Mouse (Mus musculus): ENCODE measurements at regions not wholly inside any gene's neighbourhood (a gene's known extent, or its start where the extent isn't known, plus 50 kb on each side); places are given as distances from the start of the nearest gene placed in this dataset.

DNA sequence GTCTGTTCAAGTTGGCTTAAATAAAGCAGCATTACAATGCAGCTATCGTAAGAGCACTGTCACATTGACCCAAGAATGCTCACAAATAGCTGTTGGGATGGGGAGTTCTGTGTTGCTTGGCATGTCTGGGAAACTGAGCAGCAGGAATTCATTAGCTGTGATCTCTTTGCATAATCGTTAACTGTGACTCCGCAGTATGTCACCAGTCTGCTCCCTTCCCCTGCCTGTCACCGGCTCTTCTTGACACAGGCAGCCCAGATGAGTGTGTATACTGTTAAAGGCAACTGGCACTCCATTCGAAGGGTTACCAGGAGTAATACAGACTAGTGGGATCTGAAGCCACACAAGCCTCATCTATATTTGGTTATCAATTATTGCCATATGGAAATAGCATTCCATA lies 67.3 kb upstream of the Osbpl8 start:
- H3K9me3 ChIP-seq (replicated peaks; ENCODE audit: control insufficient read depth, insufficient read depth, low read length, poor library complexity, severe bottlenecking): no peaks in the 10 kb centered on the region
- H3K9ac ChIP-seq (ENCODE audit: low read depth, poor library complexity, severe bottlenecking): no peak overlapping the region
- H3K27ac ChIP-seq (ENCODE audit: insufficient read depth, low read length): no peak overlapping the region
- no peaks in the 10 kb centered on the region for H3K27me3 ChIP-seq (ENCODE audit: control insufficient read depth, insufficient read depth, low read length, poor library complexity, severe bottlenecking)
- H3K36me3 ChIP-seq (ENCODE audit: control insufficient read depth, insufficient read depth, low read length, poor library complexity, severe bottlenecking): no peaks in the 10 kb centered on the region
- no peak overlapping the region for H3K4me3 ChIP-seq (ENCODE audit: low read depth, low read length)
- TF ChIP-seq POLR2A (IDR thresholded peaks at IDR 0.05; ENCODE audit: insufficient read depth, low read length): no peak
- TF ChIP-seq EP300 (IDR thresholded peaks at IDR 0.05; ENCODE audit: insufficient read depth, low read depth, low read length): no peak
- TF ChIP-seq CTCF (IDR thresholded peaks at IDR 0.05; ENCODE audit: low read depth, low read length): no peak
- no peaks in the 10 kb centered on the region for H3K4me1 ChIP-seq (ENCODE audit: control insufficient read depth, insufficient read depth, low read length)

DNA sequence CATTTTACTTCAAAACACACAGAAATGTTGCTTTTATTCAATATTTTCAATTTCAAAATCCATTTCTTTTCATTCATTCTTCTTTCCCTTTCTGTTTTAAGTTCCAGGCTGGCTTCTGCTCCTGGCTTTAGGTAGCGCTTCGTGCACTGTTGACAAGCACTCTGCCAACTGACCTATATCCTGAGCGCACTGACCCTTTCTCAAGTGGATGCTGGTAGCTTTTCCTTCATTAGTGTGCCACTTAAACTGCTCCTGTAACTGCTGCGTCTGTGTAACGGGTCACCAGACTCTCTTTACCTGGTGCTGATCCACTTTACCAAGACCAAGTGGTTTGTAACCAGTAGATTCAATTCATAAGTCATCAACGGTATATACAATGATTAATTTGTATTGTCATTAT lies 67.7 kb upstream of the Osbpl8 start:
- Histone ChIP-seq H3K9me3 (replicated peaks; ENCODE audit: control insufficient read depth, insufficient read depth, low read length, poor library complexity, severe bottlenecking) (no peaks in the 10 kb centered on the region), H3K4me3 (ENCODE audit: low read depth, low read length) (no peak overlapping the region), H3K9ac (ENCODE audit: low read depth, poor library complexity, severe bottlenecking) (no peak overlapping the region), H3K27me3 (ENCODE audit: control insufficient read depth, insufficient read depth, low read length, poor library complexity, severe bottlenecking) (no peaks in the 10 kb centered on the region), H3K36me3 (ENCODE audit: control insufficient read depth, insufficient read depth, low read length, poor library complexity, severe bottlenecking) (no peaks in the 10 kb centered on the region), H3K4me1 (ENCODE audit: control insufficient read depth, insufficient read depth, low read length) (no peaks in the 10 kb centered on the region), H3K27ac (ENCODE audit: insufficient read depth, low read length) (no peak overlapping the region)
- TF ChIP-seq POLR2A (IDR thresholded peaks at IDR 0.05; ENCODE audit: insufficient read depth, low read length) (no peak), CTCF (IDR thresholded peaks at IDR 0.05; ENCODE audit: low read depth, low read length) (no peak), EP300 (IDR thresholded peaks at IDR 0.05; ENCODE audit: insufficient read depth, low read depth, low read length) (no peak)

DNA sequence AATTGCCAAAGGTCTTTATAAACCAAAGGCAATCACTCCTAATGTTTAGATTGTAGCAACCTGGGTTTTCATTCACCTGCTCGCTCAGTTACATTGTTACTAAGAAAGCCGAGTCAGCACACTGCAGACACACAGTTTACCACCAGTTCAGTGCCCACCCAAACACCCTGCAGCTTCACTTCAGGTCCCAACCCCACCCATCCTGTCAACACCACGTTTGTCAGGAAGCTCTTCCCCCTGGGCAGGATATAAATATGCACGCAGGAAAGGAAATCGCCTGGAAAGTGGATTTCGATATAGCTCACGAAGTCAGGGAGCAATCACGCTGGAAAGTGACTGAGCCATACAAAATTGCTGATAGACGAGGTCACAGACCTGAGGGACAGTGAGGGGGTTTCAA lies 70.1 kb upstream of the Osbpl8 start:
- H3K4me3 ChIP-seq (ENCODE audit: low read depth, low read length): no peak overlapping the region
- H3K27ac ChIP-seq (ENCODE audit: insufficient read depth, low read length): no peak overlapping the region
- no peaks in the 10 kb centered on the region for H3K36me3 ChIP-seq (ENCODE audit: control insufficient read depth, insufficient read depth, low read length, poor library complexity, severe bottlenecking)
- H3K27me3 ChIP-seq (ENCODE audit: control insufficient read depth, insufficient read depth, low read length, poor library complexity, severe bottlenecking): no peaks in the 10 kb centered on the region
- no peaks in the 10 kb centered on the region for H3K9me3 ChIP-seq (replicated peaks; ENCODE audit: control insufficient read depth, insufficient read depth, low read length, poor library complexity, severe bottlenecking)
- no peaks in the 10 kb centered on the region for H3K4me1 ChIP-seq (ENCODE audit: control insufficient read depth, insufficient read depth, low read length)
- TF ChIP-seq CTCF (IDR thresholded peaks at IDR 0.05; ENCODE audit: low read depth, low read length) (no peak), EP300 (IDR thresholded peaks at IDR 0.05; ENCODE audit: insufficient read depth, low read depth, low read length) (no peak), POLR2A (IDR thresholded peaks at IDR 0.05; ENCODE audit: insufficient read depth, low read length) (no peak)
- no peak overlapping the region for H3K9ac ChIP-seq (ENCODE audit: low read depth, poor library complexity, severe bottlenecking)

DNA sequence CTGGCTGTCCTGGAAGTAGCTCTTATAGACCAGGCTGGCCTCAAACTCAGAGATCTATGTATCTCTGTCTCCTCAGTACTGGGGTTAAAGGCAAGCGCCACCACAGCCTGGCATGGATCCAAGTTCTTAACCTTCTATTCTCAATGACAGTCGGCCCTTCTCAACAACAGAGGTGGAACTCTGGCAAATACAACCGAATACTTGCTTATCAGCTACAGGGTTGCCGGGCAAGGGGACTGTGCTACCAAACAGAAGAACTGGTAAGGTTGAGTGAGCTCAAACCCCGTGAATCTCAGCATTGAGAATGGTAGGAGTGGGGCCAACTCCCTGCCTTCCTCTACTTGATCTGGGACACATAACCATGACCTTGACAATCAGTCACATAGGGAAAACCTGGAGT lies 75.2 kb upstream of the Osbpl8 start:
- H3K4me3 ChIP-seq (ENCODE audit: low read depth, low read length): no peak overlapping the region
- no peaks in the 10 kb centered on the region for H3K4me1 ChIP-seq (ENCODE audit: control insufficient read depth, insufficient read depth, low read length)
- no peak overlapping the region for H3K27ac ChIP-seq (ENCODE audit: insufficient read depth, low read length)
- H3K9ac ChIP-seq (ENCODE audit: low read depth, poor library complexity, severe bottlenecking): no peak overlapping the region
- no peaks in the 10 kb centered on the region for H3K36me3 ChIP-seq (ENCODE audit: control insufficient read depth, insufficient read depth, low read length, poor library complexity, severe bottlenecking)
- H3K27me3 ChIP-seq (ENCODE audit: control insufficient read depth, insufficient read depth, low read length, poor library complexity, severe bottlenecking): no peaks in the 10 kb centered on the region
- H3K9me3 ChIP-seq (replicated peaks; ENCODE audit: control insufficient read depth, insufficient read depth, low read length, poor library complexity, severe bottlenecking): no peaks in the 10 kb centered on the region
- no peak for TF ChIP-seq EP300 (IDR thresholded peaks at IDR 0.05; ENCODE audit: insufficient read depth, low read depth, low read length)
- TF ChIP-seq CTCF (IDR thresholded peaks at IDR 0.05; ENCODE audit: low read depth, low read length): no peak
- no peak for TF ChIP-seq POLR2A (IDR thresholded peaks at IDR 0.05; ENCODE audit: insufficient read depth, low read length)

DNA sequence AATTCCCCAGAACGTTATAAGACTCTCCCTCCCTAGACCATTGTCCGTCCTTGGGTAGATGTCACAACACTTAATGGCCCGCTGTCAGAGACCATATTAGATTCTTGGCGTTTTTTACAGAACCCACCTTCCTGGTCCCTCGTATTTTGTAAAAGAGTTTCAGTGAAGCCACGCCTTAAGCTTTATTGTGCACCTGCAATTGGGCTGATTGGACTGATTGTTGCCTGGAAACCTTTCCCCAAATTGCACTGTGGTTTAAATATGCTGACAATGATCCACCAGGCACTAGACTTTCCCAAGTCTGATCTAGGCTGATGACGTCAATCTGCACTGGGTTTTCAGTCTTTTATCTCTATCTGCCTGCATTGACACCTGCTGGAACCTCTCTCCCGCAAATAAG lies 75.6 kb upstream of the Zdhhc17 start:
- TF ChIP-seq POLR2A (IDR thresholded peaks at IDR 0.05; ENCODE audit: insufficient read depth, low read length) (no peak), EP300 (IDR thresholded peaks at IDR 0.05; ENCODE audit: insufficient read depth, low read depth, low read length) (no peak), CTCF (IDR thresholded peaks at IDR 0.05; ENCODE audit: low read depth, low read length) (no peak)
- H3K36me3 ChIP-seq (ENCODE audit: control insufficient read depth, insufficient read depth, low read length, poor library complexity, severe bottlenecking): no peaks in the 10 kb centered on the region
- no peaks in the 10 kb centered on the region for H3K27me3 ChIP-seq (ENCODE audit: control insufficient read depth, insufficient read depth, low read length, poor library complexity, severe bottlenecking)
- no peaks in the 10 kb centered on the region for H3K4me1 ChIP-seq (ENCODE audit: control insufficient read depth, insufficient read depth, low read length)
- H3K9ac ChIP-seq (ENCODE audit: low read depth, poor library complexity, severe bottlenecking): no peak overlapping the region
- H3K9me3 ChIP-seq (replicated peaks; ENCODE audit: control insufficient read depth, insufficient read depth, low read length, poor library complexity, severe bottlenecking): no peaks in the 10 kb centered on the region
- H3K27ac ChIP-seq (ENCODE audit: insufficient read depth, low read length): no peak overlapping the region
- H3K4me3 ChIP-seq (ENCODE audit: low read depth, low read length): no peak overlapping the region

DNA sequence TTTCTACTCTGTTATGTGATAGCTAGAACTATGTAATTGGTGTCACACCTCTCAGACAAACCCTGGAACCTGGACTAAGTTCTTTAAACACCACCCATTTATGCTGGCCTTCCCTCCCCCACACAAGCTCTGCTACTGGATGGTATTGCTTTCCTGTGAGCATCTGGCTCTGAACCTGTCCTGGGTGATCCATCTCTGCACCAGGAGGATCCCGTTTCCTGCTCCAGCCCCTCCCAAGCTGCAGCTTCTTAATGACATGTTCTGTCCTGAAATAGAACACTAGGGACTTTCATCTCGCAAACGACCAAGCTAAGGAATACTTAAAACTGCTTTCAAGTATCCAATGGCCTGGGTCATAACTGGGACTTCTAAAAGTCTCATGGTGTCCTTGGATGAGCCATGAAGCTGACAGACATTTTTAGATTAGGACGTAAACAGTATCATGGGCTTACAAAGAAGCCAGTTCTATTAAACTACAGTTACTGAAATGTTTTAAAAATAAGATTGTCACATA lies 74.4 kb upstream of the Zdhhc17 start:
- no peaks in the 10 kb centered on the region for H3K9me3 ChIP-seq (replicated peaks; ENCODE audit: control insufficient read depth, insufficient read depth, low read length, poor library complexity, severe bottlenecking)

More for the DNA sequence above, 74.4 kb upstream of the Zdhhc17 start:
- Histone ChIP-seq H3K9ac (ENCODE audit: low read depth, poor library complexity, severe bottlenecking) (no peak overlapping the region), H3K36me3 (ENCODE audit: control insufficient read depth, insufficient read depth, low read length, poor library complexity, severe bottlenecking) (no peaks in the 10 kb centered on the region), H3K27ac (ENCODE audit: insufficient read depth, low read length) (no peak overlapping the region), H3K4me1 (ENCODE audit: control insufficient read depth, insufficient read depth, low read length) (no peaks in the 10 kb centered on the region), H3K4me3 (ENCODE audit: low read depth, low read length) (no peak overlapping the region), H3K27me3 (ENCODE audit: control insufficient read depth, insufficient read depth, low read length, poor library complexity, severe bottlenecking) (no peaks in the 10 kb centered on the region)
- TF ChIP-seq EP300 (IDR thresholded peaks at IDR 0.05; ENCODE audit: insufficient read depth, low read depth, low read length) (no peak), POLR2A (IDR thresholded peaks at IDR 0.05; ENCODE audit: insufficient read depth, low read length) (no peak), CTCF (IDR thresholded peaks at IDR 0.05; ENCODE audit: low read depth, low read length) (no peak)

Data from ES-Bruce4 (cell line).